Mouse (Mus musculus) thymus, postnatal 14 days (tissue): ENCODE measurements at regions not wholly inside any gene's neighbourhood (a gene's known extent, or its start where the extent isn't known, plus 50 kb on each side); places are given as distances from the start of the nearest gene placed in this dataset.

ENCODE experiments used
- DNase-seq: peaks from one replicate; pipeline ENCODE4 v3.0.0; 2021

- DNase-seq: peak; percentile 79
Observed at GRCm38 (mm10) chr13:93243076-93243475, 50.9 kb upstream of the Tent2 start.

- no peak for DNase-seq
Observed at GRCm38 (mm10) chr13:93248711-93249110, 50.7 kb upstream of the Homer1 start.
